Mouse (Mus musculus): ENCODE measurements around the gene Pcdh7. TPM values are rescaled to one million over a fixed set of nuclear protein-coding genes. Genes with fewer than 3 reads are reported as not detected.

The Pcdh7 gene
- polyA plus RNA-seq, 1 experiment from 2014 or later = 8.8 TPM

DNA sequence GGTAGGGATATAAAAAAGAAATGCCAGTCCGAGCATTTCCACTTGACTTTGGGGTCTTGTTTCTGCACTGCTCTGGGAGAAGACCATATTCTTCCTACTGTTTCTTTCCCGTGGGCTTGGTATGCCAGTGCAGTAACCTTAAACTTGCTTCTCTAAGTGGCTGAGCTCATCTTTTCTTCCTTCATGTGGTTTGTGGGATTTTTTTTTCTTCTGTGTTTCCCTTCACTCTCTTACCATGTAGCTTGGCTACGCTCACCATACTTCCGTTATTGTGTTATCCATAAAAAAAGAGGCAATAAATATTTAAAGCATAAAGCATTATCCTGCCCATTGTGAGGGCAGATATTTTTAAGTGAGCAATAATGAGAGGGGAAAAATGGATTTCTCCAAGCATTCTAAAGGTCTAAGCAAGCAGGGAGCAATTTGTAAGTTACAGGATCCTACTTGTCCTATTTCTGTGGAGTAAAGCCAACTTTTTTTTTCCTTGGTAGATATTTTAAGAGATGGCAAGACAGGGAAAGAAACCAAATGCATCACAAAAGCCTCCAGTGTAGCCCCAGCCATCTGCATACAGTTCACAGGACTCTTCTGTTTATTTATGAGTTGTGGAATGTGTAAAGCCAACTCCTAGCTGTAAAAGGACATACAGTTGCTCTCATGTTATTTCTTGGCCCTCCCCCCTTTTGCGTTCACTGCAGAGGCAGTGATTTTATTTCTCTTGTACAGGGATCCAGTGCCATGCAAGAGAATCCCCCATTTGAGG is 123.8 kb downstream of the Pcdh7 start:
- H3K27ac ChIP-seq (ENCODE audit: low read depth) = no peak overlapping the region
- H3K4me1 ChIP-seq (replicated peaks; ENCODE audit: control insufficient read depth, insufficient read depth, low read length) = no peaks in the 10 kb centered on the region
- no peaks in the 10 kb centered on the region for H3K27me3 ChIP-seq (replicated peaks; ENCODE audit: control insufficient read depth, insufficient read depth, low read length)
- H3K9me3 ChIP-seq (ENCODE audit: control insufficient read depth, low read length) = no peaks in the 10 kb centered on the region
- DNase-seq (ENCODE audit: low spot score) (no peak), ATAC-seq (replicated peaks; ENCODE audit: low FRiP score, low TSS enrichment, low read depth) (no peak)
- H3K4me3 ChIP-seq (ENCODE audit: low read depth, low read length) = no peak overlapping the region
- no peak overlapping the region for H3K9ac ChIP-seq (ENCODE audit: low read length)
- WGBS = 47% methylated on average over 5 of the region's 5 CpGs
- H3K36me3 ChIP-seq (ENCODE audit: control insufficient read depth, insufficient read depth, low read length) = no peaks in the 10 kb centered on the region
- H3K4me2 ChIP-seq (ENCODE audit: low read length) = no peak overlapping the region

GRCm38 (mm10) chr5:57847500-57847899 is 129.7 kb downstream of the Pcdh7 start:
- Histone ChIP-seq H3K4me3 (ENCODE audit: low read depth, low read length) (no peak overlapping the region), H3K36me3 (ENCODE audit: control insufficient read depth, insufficient read depth, low read length) (no peaks in the 10 kb centered on the region), H3K9ac (ENCODE audit: low read length) (no peak overlapping the region), H3K9me3 (ENCODE audit: control insufficient read depth, low read length) (no peaks in the 10 kb centered on the region), H3K4me2 (ENCODE audit: low read length) (no peak overlapping the region), H3K27ac (ENCODE audit: low read depth) (no peak overlapping the region), H3K27me3 (replicated peaks; ENCODE audit: control insufficient read depth, insufficient read depth, low read length) (no peaks in the 10 kb centered on the region), H3K4me1 (replicated peaks; ENCODE audit: control insufficient read depth, insufficient read depth, low read length) (no peaks in the 10 kb centered on the region)
- no peak for DNase-seq (ENCODE audit: low spot score)
- no peak for ATAC-seq (replicated peaks; ENCODE audit: low FRiP score, low TSS enrichment, low read depth)
- 37% methylated on average over 3 of the region's 3 CpGs for WGBS

DNA sequence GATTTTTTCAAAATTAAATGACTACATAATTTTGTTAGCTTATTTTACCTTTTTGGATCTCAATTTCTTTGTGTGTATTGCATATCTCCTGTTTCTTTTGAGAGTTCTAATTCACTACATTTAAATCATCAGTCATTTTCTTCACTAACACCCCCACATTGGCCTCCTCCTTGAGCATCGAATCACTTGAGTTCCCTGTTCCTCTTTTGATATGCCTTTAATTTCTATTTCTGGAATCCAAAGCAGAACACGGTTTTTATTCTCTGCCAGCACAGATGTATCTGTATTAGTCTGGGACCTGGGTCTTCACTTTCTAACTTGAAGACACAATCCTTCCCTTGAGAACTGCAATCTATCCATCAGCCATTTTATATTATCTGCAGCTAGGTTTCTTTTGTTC is 132.3 kb downstream of the Pcdh7 start:
- Histone ChIP-seq H3K9me3 (ENCODE audit: control insufficient read depth, low read length) (no peaks in the 10 kb centered on the region), H3K4me3 (ENCODE audit: low read depth, low read length) (no peak overlapping the region), H3K27ac (ENCODE audit: low read depth) (no peak overlapping the region), H3K36me3 (ENCODE audit: control insufficient read depth, insufficient read depth, low read length) (no peaks in the 10 kb centered on the region), H3K27me3 (replicated peaks; ENCODE audit: control insufficient read depth, insufficient read depth, low read length) (no peaks in the 10 kb centered on the region), H3K4me1 (replicated peaks; ENCODE audit: control insufficient read depth, insufficient read depth, low read length) (no peaks in the 10 kb centered on the region), H3K9ac (ENCODE audit: low read length) (no peak overlapping the region), H3K4me2 (ENCODE audit: low read length) (no peak overlapping the region)
- ATAC-seq (replicated peaks; ENCODE audit: low FRiP score, low TSS enrichment, low read depth) (no peak), DNase-seq (ENCODE audit: low spot score) (no peak)
- WGBS = 88% methylated on average over 2 of the region's 2 CpGs

GRCm38 (mm10) chr5:57857316-57857715 is 139.5 kb downstream of the Pcdh7 start:
- no peak for DNase-seq (ENCODE audit: low spot score)

GRCm38 (mm10) chr5:57864254-57864653 is 146.5 kb downstream of the Pcdh7 start:
- Histone ChIP-seq H3K4me2 (ENCODE audit: low read length) (no peak overlapping the region), H3K9me3 (ENCODE audit: control insufficient read depth, low read length) (no peaks in the 10 kb centered on the region), H3K36me3 (ENCODE audit: control insufficient read depth, insufficient read depth, low read length) (no peaks in the 10 kb centered on the region), H3K4me1 (replicated peaks; ENCODE audit: control insufficient read depth, insufficient read depth, low read length) (peaks cover 8% of the 10 kb centered on the region; the same call in 1 of the 2 replicates), H3K4me3 (ENCODE audit: low read depth, low read length) (no peak overlapping the region), H3K9ac (ENCODE audit: low read length) (no peak overlapping the region), H3K27me3 (replicated peaks; ENCODE audit: control insufficient read depth, insufficient read depth, low read length) (no peaks in the 10 kb centered on the region), H3K27ac (ENCODE audit: low read depth) (no peak overlapping the region)
- DNase-seq (ENCODE audit: low spot score) (no peak), ATAC-seq (replicated peaks; ENCODE audit: low FRiP score, low TSS enrichment, low read depth) (no peak)
- WGBS = 98% methylated on average over 3 of the region's 3 CpGs

More at GRCm38 (mm10) chr5:57857316-57857715, 139.5 kb downstream of the Pcdh7 start:
- no peak for ATAC-seq (replicated peaks; ENCODE audit: low FRiP score, low TSS enrichment, low read depth)
- Histone ChIP-seq H3K36me3 (ENCODE audit: control insufficient read depth, insufficient read depth, low read length) (no peaks in the 10 kb centered on the region), H3K4me3 (ENCODE audit: low read depth, low read length) (no peak overlapping the region), H3K27me3 (replicated peaks; ENCODE audit: control insufficient read depth, insufficient read depth, low read length) (no peaks in the 10 kb centered on the region), H3K4me2 (ENCODE audit: low read length) (no peak overlapping the region), H3K9ac (ENCODE audit: low read length) (no peak overlapping the region), H3K4me1 (replicated peaks; ENCODE audit: control insufficient read depth, insufficient read depth, low read length) (no peaks in the 10 kb centered on the region), H3K9me3 (ENCODE audit: control insufficient read depth, low read length) (no peaks in the 10 kb centered on the region), H3K27ac (ENCODE audit: low read depth) (no peak overlapping the region)
- WGBS = 64% methylated on average over 3 of the region's 3 CpGs

DNA sequence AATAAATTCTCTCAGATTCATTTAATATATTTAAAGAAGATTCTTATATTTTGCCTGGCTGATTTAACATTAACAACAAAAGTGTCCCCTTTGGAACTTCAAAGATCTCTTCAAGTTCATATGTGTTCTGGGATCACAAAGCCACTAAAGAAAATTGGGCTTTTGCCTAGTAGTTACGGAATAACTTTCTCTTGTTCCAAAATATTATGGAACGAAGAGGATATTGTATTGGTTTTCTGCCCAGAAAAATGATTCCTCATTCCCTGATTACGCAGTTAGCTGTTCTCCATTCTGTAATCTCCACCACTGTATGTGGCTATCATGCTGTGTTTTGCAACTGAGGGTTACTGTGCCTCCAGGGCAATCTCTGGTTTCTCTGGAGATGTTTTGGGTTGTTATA is 147.5 kb downstream of the Pcdh7 start:
- no peak for DNase-seq (ENCODE audit: low spot score)
- H3K27me3 ChIP-seq (replicated peaks; ENCODE audit: control insufficient read depth, insufficient read depth, low read length) = no peaks in the 10 kb centered on the region
- no peak overlapping the region for H3K4me3 ChIP-seq (ENCODE audit: low read depth, low read length)
- no peak overlapping the region for H3K9ac ChIP-seq (ENCODE audit: low read length)
- no peak overlapping the region for H3K27ac ChIP-seq (ENCODE audit: low read depth)
- H3K36me3 ChIP-seq (ENCODE audit: control insufficient read depth, insufficient read depth, low read length) = no peaks in the 10 kb centered on the region
- no peak overlapping the region for H3K4me2 ChIP-seq (ENCODE audit: low read length)
- no peaks in the 10 kb centered on the region for H3K9me3 ChIP-seq (ENCODE audit: control insufficient read depth, low read length)
- ATAC-seq (replicated peaks; ENCODE audit: low FRiP score, low TSS enrichment, low read depth) = no peak
- H3K4me1 ChIP-seq (replicated peaks; ENCODE audit: control insufficient read depth, insufficient read depth, low read length) = peaks cover 8% of the 10 kb centered on the region; the same call in 1 of the 2 replicates
- 85% methylated on average over 3 of the region's 3 CpGs for WGBS

DNA sequence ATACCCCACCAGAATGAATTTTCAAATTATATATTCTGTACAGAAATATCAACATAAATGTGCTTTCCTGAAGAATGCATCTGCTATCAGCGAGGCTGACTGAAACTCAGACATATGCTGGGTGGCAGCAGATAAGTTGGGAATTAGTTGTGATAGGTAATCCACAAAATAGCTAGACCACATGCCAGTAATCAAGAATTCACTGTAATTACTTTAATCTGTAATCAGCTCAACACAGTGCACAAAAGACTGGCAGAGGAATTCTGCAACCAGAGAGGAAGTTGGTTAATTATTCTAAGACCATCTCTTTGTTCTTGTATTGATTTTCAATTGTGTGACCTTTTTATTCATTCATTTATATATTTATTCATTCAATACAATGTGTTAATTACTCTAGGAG is 148.3 kb downstream of the Pcdh7 start:
- Histone ChIP-seq H3K9ac (ENCODE audit: low read length) (no peak overlapping the region), H3K4me2 (ENCODE audit: low read length) (no peak overlapping the region), H3K27me3 (replicated peaks; ENCODE audit: control insufficient read depth, insufficient read depth, low read length) (no peaks in the 10 kb centered on the region), H3K36me3 (ENCODE audit: control insufficient read depth, insufficient read depth, low read length) (no peaks in the 10 kb centered on the region), H3K4me1 (replicated peaks; ENCODE audit: control insufficient read depth, insufficient read depth, low read length) (peaks cover 8% of the 10 kb centered on the region; the same call in 1 of the 2 replicates), H3K4me3 (ENCODE audit: low read depth, low read length) (no peak overlapping the region), H3K27ac (ENCODE audit: low read depth) (no peak overlapping the region), H3K9me3 (ENCODE audit: control insufficient read depth, low read length) (no peaks in the 10 kb centered on the region)
- 71% methylated on average over 1 of the region's 1 CpGs for WGBS
- DNase-seq (ENCODE audit: low spot score) = no peak
- ATAC-seq (replicated peaks; ENCODE audit: low FRiP score, low TSS enrichment, low read depth) = no peak

GRCm38 (mm10) chr5:57867906-57868305 is 150.1 kb downstream of the Pcdh7 start:
- peak overlapping the region; percentile 59; the same call in 1 of the 2 replicates for H3K27ac ChIP-seq (ENCODE audit: low read depth)
- ATAC-seq (replicated peaks; ENCODE audit: low FRiP score, low TSS enrichment, low read depth) (no peak), DNase-seq (ENCODE audit: low spot score) (no peak)
- no peaks in the 10 kb centered on the region for H3K36me3 ChIP-seq (ENCODE audit: control insufficient read depth, insufficient read depth, low read length)
- H3K27me3 ChIP-seq (replicated peaks; ENCODE audit: control insufficient read depth, insufficient read depth, low read length) = no peaks in the 10 kb centered on the region
- H3K9me3 ChIP-seq (ENCODE audit: control insufficient read depth, low read length) = no peaks in the 10 kb centered on the region
- no peak overlapping the region for H3K9ac ChIP-seq (ENCODE audit: low read length)
- peaks cover 8% of the 10 kb centered on the region; the same call in 1 of the 2 replicates for H3K4me1 ChIP-seq (replicated peaks; ENCODE audit: control insufficient read depth, insufficient read depth, low read length)
- WGBS = 81% methylated on average over 2 of the region's 2 CpGs
- H3K4me3 ChIP-seq (ENCODE audit: low read depth, low read length) = no peak overlapping the region
- H3K4me2 ChIP-seq (ENCODE audit: low read length) = no peak overlapping the region

DNA sequence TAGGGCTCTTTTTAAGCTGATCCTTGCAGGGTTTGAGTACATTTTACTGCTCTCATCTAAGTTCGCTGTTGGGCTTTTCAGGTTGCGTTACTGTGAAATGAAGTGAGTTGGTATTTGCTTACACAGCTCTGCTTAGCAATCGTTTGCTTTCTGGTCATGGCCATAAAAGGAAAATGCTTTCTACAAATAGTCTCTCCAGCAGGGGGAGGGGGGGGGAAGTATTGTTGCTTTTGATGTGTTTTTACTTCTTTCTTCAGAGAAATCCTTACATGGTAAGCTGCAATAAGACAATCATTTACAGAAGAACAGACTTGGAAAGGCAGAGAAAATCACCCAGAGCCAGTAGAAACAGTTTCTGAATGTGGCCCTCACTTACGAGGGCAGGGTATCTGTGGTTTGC is 150.9 kb downstream of the Pcdh7 start:
- H3K4me1 ChIP-seq (replicated peaks; ENCODE audit: control insufficient read depth, insufficient read depth, low read length) = peaks cover 8% of the 10 kb centered on the region; the same call in 1 of the 2 replicates
- H3K4me3 ChIP-seq (ENCODE audit: low read depth, low read length) = no peak overlapping the region; the same call in 1 of the 2 replicates
- H3K9ac ChIP-seq (ENCODE audit: low read length) = no peak overlapping the region
- no peaks in the 10 kb centered on the region for H3K36me3 ChIP-seq (ENCODE audit: control insufficient read depth, insufficient read depth, low read length)
- ATAC-seq (replicated peaks; ENCODE audit: low FRiP score, low TSS enrichment, low read depth) (no peak), DNase-seq (ENCODE audit: low spot score) (peak; percentile 54)
- 26% methylated on average over 4 of the region's 4 CpGs for WGBS
- H3K27ac ChIP-seq (ENCODE audit: low read depth) = peak overlapping the region; percentile 59
- no peaks in the 10 kb centered on the region for H3K9me3 ChIP-seq (ENCODE audit: control insufficient read depth, low read length)
- H3K27me3 ChIP-seq (replicated peaks; ENCODE audit: control insufficient read depth, insufficient read depth, low read length) = no peaks in the 10 kb centered on the region
- peak overlapping the region; percentile 25; the same call in 1 of the 2 replicates for H3K4me2 ChIP-seq (ENCODE audit: low read length)

Data from intestine, embryonic 14.5 days (tissue).